Mouse (Mus musculus): ENCODE data around the gene Ifi202b. TPM values are rescaled to one million over a fixed set of nuclear protein-coding genes. Genes with fewer than 3 reads are reported as not detected.
A peak's percentile ranks its signal among the peaks of the same experiment; 100 is the strongest.
"Not testable (repeated sequence)": the region's sequence is repeated elsewhere in the genome, so short reads cannot be mapped to it uniquely, and the experiment has no call there.

Gene Ifi202b
- polyA plus RNA-seq, 1 experiment = not detected

GRCm38 (mm10) chr1:173973111-173973510 is 9.4 kb downstream of the Ifi202b start:
- H3K27me3 ChIP-seq (ENCODE audit: control insufficient read depth, insufficient read depth, low read length) = no peaks in the 10 kb centered on the region
- H3K4me3 ChIP-seq (ENCODE audit: extremely low read depth, insufficient read depth, insufficient read length) = no peak overlapping the region
- DNase-seq (ENCODE audit: low read depth in 1 of 2, low spot score in 2 of 2) = no peak
- H3K4me1 ChIP-seq (ENCODE audit: control insufficient read depth, insufficient read depth, insufficient read length) = peaks cover 2% of the 10 kb centered on the region; the same call in 1 of the 2 replicates
- H3K27ac ChIP-seq (ENCODE audit: insufficient read depth, low read length) = no peak overlapping the region
- no peak for TF ChIP-seq POLR2A (IDR thresholded peaks at IDR 0.05; ENCODE audit: low read depth, low read length)
- no peak for TF ChIP-seq CTCF (IDR thresholded peaks at IDR 0.05; ENCODE audit: extremely low read depth, insufficient read depth, insufficient read length, insufficient replicate concordance)
- H3K36me3 ChIP-seq (ENCODE audit: control insufficient read depth, insufficient read depth, low read length) = no peaks in the 10 kb centered on the region

GRCm38 (mm10) chr1:173961491-173961890 is 21.1 kb downstream of the Ifi202b start:
- H3K27ac ChIP-seq (ENCODE audit: insufficient read depth, low read length); H3K4me1 ChIP-seq (ENCODE audit: control insufficient read depth, insufficient read depth, insufficient read length); H3K4me3 ChIP-seq (ENCODE audit: extremely low read depth, insufficient read depth, insufficient read length); H3K36me3 ChIP-seq (ENCODE audit: control insufficient read depth, insufficient read depth, low read length); DNase-seq (ENCODE audit: low read depth in 1 of 2, low spot score in 2 of 2); H3K27me3 ChIP-seq (ENCODE audit: control insufficient read depth, insufficient read depth, low read length): not testable (repeated sequence)
- WGBS = 86% methylated on average over 1 of the region's 1 CpGs

GRCm38 (mm10) chr1:173959998-173960397 is 22.5 kb downstream of the Ifi202b start:
- not testable (repeated sequence) for H3K36me3 ChIP-seq (ENCODE audit: control insufficient read depth, insufficient read depth, low read length); DNase-seq (ENCODE audit: low read depth in 1 of 2, low spot score in 2 of 2); H3K27me3 ChIP-seq (ENCODE audit: control insufficient read depth, insufficient read depth, low read length); H3K4me3 ChIP-seq (ENCODE audit: extremely low read depth, insufficient read depth, insufficient read length); H3K27ac ChIP-seq (ENCODE audit: insufficient read depth, low read length); H3K4me1 ChIP-seq (ENCODE audit: control insufficient read depth, insufficient read depth, insufficient read length)
- WGBS = 83% methylated on average over 3 of the region's 3 CpGs

- WGBS = 80% methylated on average over 3 of the region's 3 CpGs
- H3K4me3 ChIP-seq (ENCODE audit: extremely low read depth, insufficient read depth, insufficient read length); H3K36me3 ChIP-seq (ENCODE audit: control insufficient read depth, insufficient read depth, low read length); DNase-seq (ENCODE audit: low read depth in 1 of 2, low spot score in 2 of 2); H3K27ac ChIP-seq (ENCODE audit: insufficient read depth, low read length); H3K4me1 ChIP-seq (ENCODE audit: control insufficient read depth, insufficient read depth, insufficient read length); H3K27me3 ChIP-seq (ENCODE audit: control insufficient read depth, insufficient read depth, low read length): not testable (repeated sequence)
Measured at GRCm38 (mm10) chr1:173955839-173956527, 26.6 kb downstream of the Ifi202b start.

- no peak overlapping the region for H3K4me3 ChIP-seq (ENCODE audit: extremely low read depth, insufficient read depth, insufficient read length)
- H3K4me1 ChIP-seq (ENCODE audit: control insufficient read depth, insufficient read depth, insufficient read length) = no peaks in the 10 kb centered on the region
- H3K27me3 ChIP-seq (ENCODE audit: control insufficient read depth, insufficient read depth, low read length) = no peaks in the 10 kb centered on the region
- no peak overlapping the region for H3K27ac ChIP-seq (ENCODE audit: insufficient read depth, low read length)
- H3K36me3 ChIP-seq (ENCODE audit: control insufficient read depth, insufficient read depth, low read length) = no peaks in the 10 kb centered on the region
- no peak for DNase-seq (ENCODE audit: low read depth in 1 of 2, low spot score in 2 of 2)
- TF ChIP-seq CTCF (IDR thresholded peaks at IDR 0.05; ENCODE audit: extremely low read depth, insufficient read depth, insufficient read length, insufficient replicate concordance) (no peak), POLR2A (IDR thresholded peaks at IDR 0.05; ENCODE audit: low read depth, low read length) (no peak)
- WGBS = 90% methylated on average over 2 of the region's 2 CpGs
Measured at GRCm38 (mm10) chr1:173955071-173955796, 27.3 kb downstream of the Ifi202b start.

- Histone ChIP-seq H3K4me3 (ENCODE audit: extremely low read depth, insufficient read depth, insufficient read length) (no peak overlapping the region), H3K36me3 (ENCODE audit: control insufficient read depth, insufficient read depth, low read length) (no peaks in the 10 kb centered on the region), H3K27ac (ENCODE audit: insufficient read depth, low read length) (no peak overlapping the region), H3K4me1 (ENCODE audit: control insufficient read depth, insufficient read depth, insufficient read length) (peaks cover 4% of the 10 kb centered on the region; the same call in 1 of the 2 replicates), H3K27me3 (ENCODE audit: control insufficient read depth, insufficient read depth, low read length) (no peaks in the 10 kb centered on the region)
- no peak for TF ChIP-seq CTCF (IDR thresholded peaks at IDR 0.05; ENCODE audit: extremely low read depth, insufficient read depth, insufficient read length, insufficient replicate concordance)
- TF ChIP-seq POLR2A (IDR thresholded peaks at IDR 0.05; ENCODE audit: low read depth, low read length) = no peak
- WGBS = 71% methylated on average over 1 of the region's 1 CpGs
- no peak for DNase-seq (ENCODE audit: low read depth in 1 of 2, low spot score in 2 of 2)
Measured at GRCm38 (mm10) chr1:173953563-173953962, 29.0 kb downstream of the Ifi202b start.

- not testable (repeated sequence) for H3K36me3 ChIP-seq (ENCODE audit: control insufficient read depth, insufficient read depth, low read length); H3K27me3 ChIP-seq (ENCODE audit: control insufficient read depth, insufficient read depth, low read length); H3K4me3 ChIP-seq (ENCODE audit: extremely low read depth, insufficient read depth, insufficient read length); H3K27ac ChIP-seq (ENCODE audit: insufficient read depth, low read length); H3K4me1 ChIP-seq (ENCODE audit: control insufficient read depth, insufficient read depth, insufficient read length)
- peak; percentile 17 to 29 for DNase-seq (ENCODE audit: low read depth in 1 of 2, low spot score in 2 of 2)
- WGBS = 9% methylated on average over 2 of the region's 2 CpGs
Measured at GRCm38 (mm10) chr1:173949044-173949443, 33.5 kb downstream of the Ifi202b start.

GRCm38 (mm10) chr1:173942780-173943066 is 39.8 kb downstream of the Ifi202b start:
- Histone ChIP-seq H3K27ac (ENCODE audit: insufficient read depth, low read length) (peak overlapping the region; percentile 71), H3K4me3 (ENCODE audit: extremely low read depth, insufficient read depth, insufficient read length) (peak overlapping the region; percentile 3)
- H3K36me3 ChIP-seq (ENCODE audit: control insufficient read depth, insufficient read depth, low read length); H3K27me3 ChIP-seq (ENCODE audit: control insufficient read depth, insufficient read depth, low read length); H3K4me1 ChIP-seq (ENCODE audit: control insufficient read depth, insufficient read depth, insufficient read length); DNase-seq (ENCODE audit: low read depth in 1 of 2, low spot score in 2 of 2): not testable (repeated sequence)

- not testable (repeated sequence) for H3K27me3 ChIP-seq (ENCODE audit: control insufficient read depth, insufficient read depth, low read length); H3K4me1 ChIP-seq (ENCODE audit: control insufficient read depth, insufficient read depth, insufficient read length); H3K36me3 ChIP-seq (ENCODE audit: control insufficient read depth, insufficient read depth, low read length)
- H3K27ac ChIP-seq (ENCODE audit: insufficient read depth, low read length) = peak within 1 kb of the TSS; percentile 83
- peak in 1 of 2 experiments; percentile 23 for DNase-seq (ENCODE audit: low read depth in 1 of 2, low spot score in 2 of 2)
- H3K4me3 ChIP-seq (ENCODE audit: extremely low read depth, insufficient read depth, insufficient read length) = peak within 1 kb of the TSS; percentile 56
- WGBS = 0% methylated on average over 3 of the region's 3 CpGs
Measured at GRCm38 (mm10) chr1:173941924-173942779, 40.4 kb downstream of the Ifi202b start, which contains the start of the genes Mndal and Ifi203. TSS of gene Mndal (minus strand) at chr1:173942491. TSS of gene Ifi203 (minus strand) at chr1:173942672.

- DNase-seq (ENCODE audit: low read depth in 1 of 2, low spot score in 2 of 2); H3K36me3 ChIP-seq (ENCODE audit: control insufficient read depth, insufficient read depth, low read length); H3K27me3 ChIP-seq (ENCODE audit: control insufficient read depth, insufficient read depth, low read length); H3K4me1 ChIP-seq (ENCODE audit: control insufficient read depth, insufficient read depth, insufficient read length): not testable (repeated sequence)
- 0% methylated on average over 2 of the region's 2 CpGs for WGBS
- peak overlapping the region; percentile 56 for H3K4me3 ChIP-seq (ENCODE audit: extremely low read depth, insufficient read depth, insufficient read length)
- H3K27ac ChIP-seq (ENCODE audit: insufficient read depth, low read length) = peak overlapping the region; percentile 83
Measured at GRCm38 (mm10) chr1:173941522-173941921, 41.0 kb downstream of the Ifi202b start.
